In the genomic region with DNA sequence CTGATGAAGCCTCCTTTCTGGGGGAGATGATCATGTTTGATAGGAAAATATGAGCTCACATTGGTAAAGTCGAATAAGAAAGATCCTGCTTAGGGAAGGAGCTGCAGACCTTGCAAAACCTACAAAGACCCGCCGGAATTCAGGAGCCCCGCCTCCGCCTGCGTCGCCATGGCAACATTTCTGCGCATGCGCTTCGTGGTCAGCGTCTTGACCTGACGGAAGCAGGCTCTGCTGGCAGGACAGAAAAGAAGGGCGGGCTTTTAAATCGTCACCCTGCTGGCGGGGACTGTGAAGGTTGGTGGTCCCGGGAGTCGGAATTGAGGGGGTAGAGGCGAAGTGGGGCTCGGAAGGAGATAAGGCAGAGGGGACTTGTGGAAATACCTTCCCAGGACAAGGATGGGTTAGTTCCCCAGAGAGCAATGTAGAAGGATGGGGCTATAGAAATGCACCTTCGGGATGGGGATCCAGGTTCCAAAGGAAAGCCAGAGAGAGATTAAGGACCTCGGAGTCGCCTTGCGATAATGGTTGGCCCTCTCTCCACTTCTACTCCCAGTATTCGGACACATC, we compare ENCODE assay signal across 7 mouse cellular contexts. TPM values are rescaled to one million over a fixed set of nuclear protein-coding genes. Genes with fewer than 3 reads are reported as not detected.
DNase-seq lines count a peak whose midpoint lies in the region; ATAC-seq lines count a peak whose summit lies in the region.

A gene (plus strand): TSS at position 187 of the 567 bp plus-strand sequence.

- H3K4me2 ChIP-seq in limb, embryonic 11.5 days (ENCODE audit: low read depth, severe bottlenecking), result peak within 1 kb of the TSS; percentile 95
- H3K4me2 ChIP-seq in midbrain, embryonic 14.5 days (ENCODE audit: low read length), result peak within 1 kb of the TSS; percentile 92

- H3K9ac ChIP-seq in limb, embryonic 11.5 days (ENCODE audit: low read length), result peak within 1 kb of the TSS; percentile 55
- H3K9ac ChIP-seq in midbrain, embryonic 14.5 days (replicated peaks; ENCODE audit: low read length), result peak within 1 kb of the TSS; percentile 64

- H3K4me1 ChIP-seq in embryonic facial prominence, embryonic 10.5 days, result peaks cover 35% of the 10 kb centered on the region
- peaks cover 9% of the 10 kb centered on the region; the same call in 1 of the 2 replicates for H3K4me1 ChIP-seq in limb, embryonic 11.5 days (ENCODE audit: control insufficient read depth, insufficient read depth, low read length)
- peaks cover 14% of the 10 kb centered on the region for H3K4me1 ChIP-seq in midbrain, embryonic 14.5 days (ENCODE audit: control insufficient read depth, insufficient read depth, low read length)

- peaks cover 8% of the 10 kb centered on the region for H3K36me3 ChIP-seq in embryonic facial prominence, embryonic 10.5 days (replicated peaks)
- H3K36me3 ChIP-seq in limb, embryonic 11.5 days (ENCODE audit: control insufficient read depth, insufficient read depth, low read length), result no peaks in the 10 kb centered on the region
- H3K36me3 ChIP-seq in midbrain, embryonic 14.5 days (ENCODE audit: control insufficient read depth, insufficient read depth, low read length), result no peaks in the 10 kb centered on the region

- no peaks in the 10 kb centered on the region for H3K9me3 ChIP-seq in embryonic facial prominence, embryonic 10.5 days
- no peaks in the 10 kb centered on the region for H3K9me3 ChIP-seq in limb, embryonic 11.5 days (ENCODE audit: control insufficient read depth, low read length)
- H3K9me3 ChIP-seq in midbrain, embryonic 14.5 days (ENCODE audit: control insufficient read depth, low read length), result no peaks in the 10 kb centered on the region

- peak within 1 kb of the TSS; percentile 72 for H3K4me3 ChIP-seq in embryonic facial prominence, embryonic 10.5 days
- peak within 1 kb of the TSS; percentile 56 for H3K4me3 ChIP-seq in limb, embryonic 11.5 days (ENCODE audit: low read depth, low read length)
- peak within 1 kb of the TSS; percentile 54 for H3K4me3 ChIP-seq in midbrain, embryonic 14.5 days (replicated peaks; ENCODE audit: low read depth, low read length)

- WGBS in embryonic facial prominence, embryonic 10.5 days, result under 1% methylated on average over 24 of the region's 24 CpGs
- 1% methylated on average over 24 of the region's 24 CpGs for WGBS in limb, embryonic 11.5 days
- under 1% methylated on average over 24 of the region's 24 CpGs for WGBS in midbrain, embryonic 14.5 days

- peak within 1 kb of the TSS; percentile 85 for H3K27ac ChIP-seq in embryonic facial prominence, embryonic 10.5 days (replicated peaks)
- no peak within 1 kb of the TSS for H3K27ac ChIP-seq in limb, embryonic 11.5 days (replicated peaks; ENCODE audit: low read depth, low read length)
- H3K27ac ChIP-seq in midbrain, embryonic 14.5 days (replicated peaks; ENCODE audit: low read depth, low read length), result peak within 1 kb of the TSS; percentile 69

- no peaks in the 10 kb centered on the region for H3K27me3 ChIP-seq in embryonic facial prominence, embryonic 10.5 days (replicated peaks; ENCODE audit: low read depth, poor library complexity, severe bottlenecking)
- H3K27me3 ChIP-seq in limb, embryonic 11.5 days (ENCODE audit: control insufficient read depth, insufficient read depth, low read length), result no peaks in the 10 kb centered on the region
- H3K27me3 ChIP-seq in midbrain, embryonic 14.5 days (ENCODE audit: control insufficient read depth, insufficient read depth, low read length), result no peaks in the 10 kb centered on the region

- peak; percentile 96 for DNase-seq in adrenal gland, postnatal 10 days
- DNase-seq in embryonic facial prominence, embryonic 10.5 days (ENCODE audit: low spot score), result peak; percentile 98
- peak; percentile 99 for DNase-seq in heart, adult 11 months
- peak; percentile 97 for DNase-seq in kidney, adult 18-20 months
- peak; percentile 99 for DNase-seq in limb, embryonic 11.5 days (ENCODE audit: low spot score)
- DNase-seq in midbrain, embryonic 14.5 days, result peak; percentile 98
- peak; percentile 93 to 96 for DNase-seq in spleen, adult 18-20 months

- ATAC-seq in limb, embryonic 11.5 days (ENCODE audit: insufficient number of reproducible peaks, low FRiP score, low TSS enrichment, low read depth), result peak; percentile 63; the same call in 1 of the 2 replicates
- ATAC-seq in midbrain, embryonic 14.5 days (ENCODE audit: low FRiP score, low TSS enrichment), result peak; percentile 72

RNA-seq across cellular contexts. Expression of the gene that starts here (rescaled TPM):
- total RNA-seq in adrenal gland, postnatal 10 days (2021), result 1 to 10 TPM; 1.5 to 1.7 TPM
- polyA plus RNA-seq in embryonic facial prominence, embryonic 10.5 days (2016; fragmentation: Nextera tagmentation; extraction: Ambion mirVana), result 8.4 and 8.5 TPM in 2 replicates
- polyA plus RNA-seq in limb, embryonic 11.5 days (2014; fragmentation: Nextera tagmentation; extraction: Ambion mirVana), result 5.3 and 8.7 TPM in 2 replicates
- polyA plus RNA-seq in midbrain, embryonic 14.5 days (2014; fragmentation: Nextera tagmentation; extraction: Ambion mirVana), result 5.7 and 7.8 TPM in 2 replicates
